Mouse (Mus musculus): Measurements from ENCODE around the gene Rab7. TPM values are rescaled to one million over a fixed set of nuclear protein-coding genes. Genes with fewer than 3 reads are reported as not detected.

Gene Rab7
- total RNA-seq, 2 experiments from 2014 or later: 305 to 332 TPM

DNA sequence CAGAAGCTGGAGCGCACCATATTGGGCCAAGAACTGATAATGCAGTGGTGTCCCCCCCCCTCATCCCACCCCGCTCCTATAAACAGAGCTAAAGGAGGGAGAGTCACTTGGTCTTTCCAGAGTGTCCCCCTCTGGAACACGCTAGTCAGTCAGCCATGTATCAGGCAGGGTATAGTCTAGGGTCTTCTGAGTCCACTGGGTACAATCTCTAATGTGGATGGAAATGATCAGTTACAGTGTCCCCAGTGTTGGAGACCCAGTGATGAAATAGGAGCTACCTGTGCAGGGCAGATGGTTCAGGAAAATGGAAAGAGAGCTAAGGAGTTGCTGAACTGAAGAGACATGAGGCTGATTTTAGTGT, 316 bp upstream of the Rab7 start:
- no peak for TF ChIP-seq CTCF (conservative IDR thresholded peaks at IDR 0.05)
- DNase-seq (ENCODE audit: low spot score in 2 of 2): no peak
- Histone ChIP-seq H3K27ac (peak overlapping the region; percentile 55; the same call in 1 of the 2 replicates), H3K4me3 (no peak overlapping the region; the same call in 1 of the 2 replicates)

GRCm38 (mm10) chr6:88044234-88044576, 865 bp downstream of the Rab7 start:
- no peak for TF ChIP-seq CTCF (conservative IDR thresholded peaks at IDR 0.05)
- DNase-seq (ENCODE audit: low spot score in 2 of 2): no peak
- Histone ChIP-seq H3K4me3 (peak overlapping the region; percentile 66), H3K27ac (peak overlapping the region; percentile 91)

- no peak for TF ChIP-seq CTCF (conservative IDR thresholded peaks at IDR 0.05)
- H3K4me3 ChIP-seq: peak overlapping the region; percentile 18; the same call in 1 of the 2 replicates
- 0 out of 2 replicates have a peak overlapping the region, but pooled peaks have one; percentile 65 for H3K27ac ChIP-seq
- no peak for DNase-seq (ENCODE audit: low spot score in 2 of 2)
Measured at GRCm38 (mm10) chr6:88042336-88042735, 2.7 kb downstream of the Rab7 start.

DNA sequence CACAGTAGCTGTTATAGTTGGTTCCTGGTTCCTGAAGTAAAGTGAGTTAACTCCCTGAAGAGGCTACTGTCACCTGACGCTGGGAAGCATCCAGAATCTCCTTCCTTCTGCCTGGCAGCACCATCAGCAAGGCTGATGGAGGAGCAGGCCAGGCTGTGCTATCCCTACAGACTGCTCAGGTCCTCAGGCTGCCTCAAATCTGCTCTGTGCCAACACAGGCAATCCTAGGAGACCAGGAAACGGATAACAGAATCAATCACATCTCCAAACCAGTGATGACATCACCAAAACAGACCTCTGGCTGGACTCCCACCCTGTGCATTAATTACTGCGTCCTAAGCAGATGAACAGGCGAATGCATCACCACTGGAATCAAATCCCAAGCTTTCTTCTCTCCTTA, 3.8 kb downstream of the Rab7 start:
- no peak for TF ChIP-seq CTCF (conservative IDR thresholded peaks at IDR 0.05)
- H3K27ac ChIP-seq: peak overlapping the region; percentile 65
- no peak overlapping the region for H3K4me3 ChIP-seq
- no peak for DNase-seq (ENCODE audit: low spot score in 2 of 2)

DNA sequence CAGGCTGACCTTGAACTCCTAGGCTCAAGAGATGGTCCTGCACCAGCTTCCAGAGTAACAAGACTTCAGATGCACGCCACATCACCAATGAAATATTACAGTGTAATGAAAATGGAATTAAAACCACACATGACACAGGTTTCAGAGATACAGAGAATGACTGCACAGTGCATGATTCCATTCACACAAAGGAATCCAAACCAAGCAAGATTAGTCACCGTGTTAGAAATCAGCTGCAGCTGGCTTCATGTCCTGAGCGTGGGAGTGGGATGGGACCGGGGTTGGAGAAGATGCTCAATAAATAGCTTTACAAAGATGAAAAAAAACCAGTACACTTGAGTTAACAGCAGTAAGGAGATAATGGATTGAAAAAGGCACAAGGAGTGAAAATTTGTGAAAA, 5.6 kb downstream of the Rab7 start:
- no peak overlapping the region for H3K4me3 ChIP-seq
- peak overlapping the region; percentile 36; the same call in 1 of the 2 replicates for H3K27ac ChIP-seq

GRCm38 (mm10) chr6:88037471-88038045, 7.5 kb downstream of the Rab7 start:
- DNase-seq (ENCODE audit: low spot score in 2 of 2): peak in 1 of 2 experiments; percentile 24
- H3K27ac ChIP-seq: peak overlapping the region; percentile 73
- TF ChIP-seq CTCF (conservative IDR thresholded peaks at IDR 0.05): no peak
- no peak overlapping the region for H3K4me3 ChIP-seq

More for the DNA sequence above, 5.6 kb downstream of the Rab7 start:
- no peak for TF ChIP-seq CTCF (conservative IDR thresholded peaks at IDR 0.05)
- peak in 1 of 2 experiments; percentile 37 for DNase-seq (ENCODE audit: low spot score in 2 of 2)

DNA sequence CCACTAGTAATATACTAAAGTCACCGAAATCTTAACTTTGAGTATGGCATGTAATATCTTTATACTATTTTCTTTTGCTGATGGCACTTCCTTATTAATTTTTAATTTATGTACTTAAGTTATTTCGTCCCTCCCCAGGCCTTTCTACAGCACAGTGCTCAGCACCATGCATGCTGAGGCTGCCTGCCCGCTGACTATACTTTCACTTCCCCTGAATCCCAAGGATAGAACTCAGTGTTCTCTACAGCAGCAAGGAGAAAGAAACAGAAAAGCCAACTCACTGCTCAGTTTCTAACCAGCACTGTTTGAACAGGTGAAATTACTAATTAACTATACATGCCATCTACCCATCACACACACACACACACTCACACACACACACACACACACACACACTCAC, 11.6 kb downstream of the Rab7 start:
- no peak for TF ChIP-seq CTCF (conservative IDR thresholded peaks at IDR 0.05)
- DNase-seq (ENCODE audit: low spot score in 2 of 2): no peak
- Histone ChIP-seq H3K4me3 (no peak overlapping the region), H3K27ac (no peak overlapping the region)

- Histone ChIP-seq H3K27ac (no peak overlapping the region; the same call in 1 of the 2 replicates), H3K4me3 (no peak overlapping the region)
- DNase-seq (ENCODE audit: low spot score in 2 of 2): no peak
- no peak for TF ChIP-seq CTCF (conservative IDR thresholded peaks at IDR 0.05)
Measured at GRCm38 (mm10) chr6:88030432-88030831, 14.6 kb downstream of the Rab7 start.

DNA sequence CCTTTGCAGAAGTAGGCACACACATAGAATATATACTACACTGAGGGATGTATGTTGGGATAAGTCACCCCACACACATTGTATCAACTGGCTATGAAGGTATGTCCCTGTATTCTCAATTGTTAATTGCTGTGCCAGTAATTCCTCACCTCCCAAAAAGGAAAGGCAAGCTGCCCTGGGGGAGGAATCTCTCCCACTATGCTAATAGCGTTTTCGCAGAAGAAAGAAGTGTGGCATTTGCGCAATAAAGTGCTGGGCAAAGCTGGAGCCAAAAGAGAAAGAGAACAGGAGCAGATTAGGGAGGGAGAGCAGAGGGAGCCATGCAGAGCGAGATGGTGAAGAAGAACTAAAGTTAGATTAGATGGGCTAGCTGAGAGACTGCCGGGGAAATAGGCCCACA, 17.7 kb downstream of the Rab7 start:
- H3K27ac ChIP-seq: peak overlapping the region; percentile 70
- TF ChIP-seq CTCF (conservative IDR thresholded peaks at IDR 0.05): no peak

GRCm38 (mm10) chr6:88023316-88023890, 21.7 kb downstream of the Rab7 start:
- H3K27ac ChIP-seq: no peak overlapping the region
- no peak for TF ChIP-seq CTCF (conservative IDR thresholded peaks at IDR 0.05)
- no peak overlapping the region for H3K4me3 ChIP-seq
- no peak for DNase-seq (ENCODE audit: low spot score in 2 of 2)

More for the DNA sequence above, 17.7 kb downstream of the Rab7 start:
- peak; percentile 42 to 72 for DNase-seq (ENCODE audit: low spot score in 2 of 2)
- no peak overlapping the region for H3K4me3 ChIP-seq

DNA sequence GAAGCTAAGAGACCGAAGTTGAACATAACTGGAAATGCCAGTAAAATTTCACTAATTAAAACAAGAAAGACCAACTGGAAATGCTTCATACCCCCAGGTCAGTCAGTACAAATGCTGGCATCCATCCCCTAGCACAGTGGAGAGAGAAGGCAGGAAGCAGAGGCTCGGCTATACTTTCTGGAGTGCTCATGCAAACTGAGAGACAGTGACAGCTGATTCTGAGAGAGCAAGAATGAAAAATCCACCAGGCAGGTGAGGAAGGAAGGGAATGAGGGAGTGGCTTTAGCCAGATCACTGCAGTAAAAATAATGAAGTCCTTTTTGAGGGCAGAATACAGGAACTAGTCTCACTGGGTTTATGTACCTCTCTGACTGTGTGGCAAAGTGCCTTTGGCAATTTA, 25.9 kb downstream of the Rab7 start:
- Histone ChIP-seq H3K27ac (peak overlapping the region; percentile 2; the same call in 1 of the 2 replicates), H3K4me3 (no peak overlapping the region)
- TF ChIP-seq CTCF (conservative IDR thresholded peaks at IDR 0.05): no peak
- no peak for DNase-seq (ENCODE audit: low spot score in 2 of 2)

DNA sequence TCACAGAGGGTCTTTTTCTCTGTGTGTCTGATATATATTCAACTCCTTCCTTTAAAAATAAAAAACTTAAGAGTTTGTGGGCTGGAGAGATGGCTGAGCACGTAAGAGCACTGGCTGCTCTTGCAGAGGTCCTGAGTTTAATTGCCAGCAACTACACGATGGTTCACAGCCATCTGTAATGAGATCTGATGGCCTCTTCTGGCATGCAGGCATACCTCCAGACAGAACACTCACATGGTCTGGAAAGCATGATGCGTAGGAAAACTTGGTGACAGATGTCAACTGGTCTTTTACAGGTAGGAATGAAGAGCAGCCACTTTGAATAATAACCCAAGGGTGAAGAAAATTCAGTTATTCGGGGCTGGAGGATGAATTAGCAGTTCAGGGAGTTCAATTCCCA, 27.2 kb downstream of the Rab7 start:
- no peak overlapping the region for H3K4me3 ChIP-seq
- DNase-seq (ENCODE audit: low spot score in 2 of 2): no peak
- no peak for TF ChIP-seq CTCF (conservative IDR thresholded peaks at IDR 0.05)
- H3K27ac ChIP-seq: no peak overlapping the region

- TF ChIP-seq CTCF (conservative IDR thresholded peaks at IDR 0.05): no peak
- DNase-seq (ENCODE audit: low spot score in 2 of 2): no peak
Measured at GRCm38 (mm10) chr6:88015797-88016196, 29.3 kb downstream of the Rab7 start.

DNA sequence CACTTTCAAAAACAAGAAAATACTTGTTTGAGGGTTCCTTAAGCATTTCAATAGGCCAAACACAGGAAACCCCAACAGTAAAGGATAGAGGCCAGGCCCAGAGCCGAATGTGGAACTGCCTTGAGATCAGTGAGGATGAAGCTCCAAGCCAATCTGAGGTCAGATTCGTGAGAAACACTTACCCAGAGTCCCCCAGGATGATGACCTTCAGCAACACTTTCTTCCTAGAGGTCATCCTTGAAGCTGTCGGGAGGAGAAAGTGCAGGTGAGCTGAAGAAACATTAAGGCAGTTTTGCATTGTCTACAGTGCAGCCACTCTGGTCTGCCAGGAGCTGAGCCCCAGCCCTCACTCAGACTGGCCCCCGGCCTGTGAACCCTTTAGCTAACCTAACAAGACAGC, 31.6 kb downstream of the Rab7 start:
- DNase-seq (ENCODE audit: low spot score in 2 of 2): no peak
- TF ChIP-seq CTCF (conservative IDR thresholded peaks at IDR 0.05): no peak
- H3K4me3 ChIP-seq: no peak overlapping the region
- peak overlapping the region; percentile 15; the same call in 1 of the 2 replicates for H3K27ac ChIP-seq

More at GRCm38 (mm10) chr6:88015797-88016196, 29.3 kb downstream of the Rab7 start:
- Histone ChIP-seq H3K4me3 (no peak overlapping the region), H3K27ac (no peak overlapping the region)
